Mouse (Mus musculus) gastrocnemius, adult 2 months (tissue): ENCODE results near the gene Plxdc2. TPM values are rescaled to one million over a fixed set of nuclear protein-coding genes. Genes with fewer than 3 reads are reported as not detected.
A peak's percentile ranks its signal among the peaks of the same experiment; 100 is the strongest.

Experiments
- DNase-seq: peaks from one replicate; pipeline ENCODE4 v3.0.0; 2022
- H3K27ac ChIP-seq: fragments of 200-600 bp; 2 replicates; pipeline ENCODE4 v1.8.1; 2022; ENCODE audit warnings: mild to moderate bottlenecking
- H3K4me3 ChIP-seq: fragments of 200-600 bp; 2 replicates; pipeline ENCODE4 v1.8.1; 2022; ENCODE audit warnings: mild to moderate bottlenecking, moderate library complexity
- CTCF ChIP-seq: fragments of 200-600 bp; IDR thresholded peaks from 2 replicates; pipeline ENCODE4 v1.8.1; 2022; ENCODE audit warnings: antibody characterized with exemption, mild to moderate bottlenecking, moderate library complexity
- intact Hi-C: fragments of 180-260 bp; cut with DNase I; formaldehyde crosslinking; loops from one replicate; pipeline ENCODE4 v1.15.1; 2025
- long read RNA-seq, 2 experiments: library from polyadenylated mRNA; stranded (forward); transcript quantifications; one replicate each; pipeline ENCODE4 v2.0.0; 2021
- total RNA-seq, 2 experiments: library from RNA; stranded (reverse); gene quantifications; 2 replicates each; pipeline ENCODE4 v1.2.3; 2021

Plxdc2 gene
- 10 to 100 TPM; 12.1 to 18.4 TPM for total RNA-seq
- long read RNA-seq, experiment 1, full-length matches to known transcripts, result 8 of 10 reads
- long read RNA-seq, experiment 1, partial matches to known transcripts, result 1 of 10 reads
- long read RNA-seq, experiment 1, other reads (novel, unspliced or antisense), result 1 of 10 reads
- long read RNA-seq, experiment 2, full-length matches to known transcripts, result 6 of 7 reads
- long read RNA-seq, experiment 2, partial matches to known transcripts, result 0 of 7 reads
- long read RNA-seq, experiment 2, other reads (novel, unspliced or antisense), result 1 of 7 reads

- Histone ChIP-seq H3K4me3 (peak within 1 kb of the TSS; percentile 89), H3K27ac (peak within 1 kb of the TSS; percentile 87)
- TF ChIP-seq CTCF, result no peak
- intact Hi-C loops, result no loop called here
- DNase-seq, result peak; percentile 85
Observed at GRCm38 (mm10) chr2:16356106-16356818, at the start of gene Plxdc2. Gene Plxdc2 (plus strand): TSS chr2:16356304.

GRCm38 (mm10) chr2:16310387-16310786 is 45.7 kb upstream of the Plxdc2 start:
- no peak overlapping the region for H3K27ac ChIP-seq
- intact Hi-C loops, result no loop called here
- no peak for TF ChIP-seq CTCF
- no peak overlapping the region for H3K4me3 ChIP-seq
- DNase-seq, result no peak

GRCm38 (mm10) chr2:16312400-16313070 is 43.6 kb upstream of the Plxdc2 start:
- DNase-seq, result no peak
- peak; percentile 67 for TF ChIP-seq CTCF
- Histone ChIP-seq H3K27ac (no peak overlapping the region), H3K4me3 (no peak overlapping the region)
- intact Hi-C loops, result no loop called here

GRCm38 (mm10) chr2:16335194-16335781 is 20.8 kb upstream of the Plxdc2 start:
- Histone ChIP-seq H3K27ac (no peak overlapping the region), H3K4me3 (no peak overlapping the region)
- no peak for DNase-seq
- TF ChIP-seq CTCF, result no peak
- intact Hi-C loops, result no loop called here

- no peak overlapping the region for H3K4me3 ChIP-seq
- intact Hi-C loops, result no loop called here
- DNase-seq, result no peak
- H3K27ac ChIP-seq, result no peak overlapping the region
- no peak for TF ChIP-seq CTCF
Observed at GRCm38 (mm10) chr2:16344564-16344963, 11.5 kb upstream of the Plxdc2 start.

GRCm38 (mm10) chr2:16351106-16351505 is 5.0 kb upstream of the Plxdc2 start:
- no peak overlapping the region for H3K27ac ChIP-seq
- intact Hi-C loops, result no loop called here
- DNase-seq, result no peak
- TF ChIP-seq CTCF, result no peak
- no peak overlapping the region for H3K4me3 ChIP-seq

GRCm38 (mm10) chr2:16355611-16356105 is 446 bp upstream of the Plxdc2 start:
- peak overlapping the region; percentile 89 for H3K4me3 ChIP-seq
- H3K27ac ChIP-seq, result peak overlapping the region; percentile 87
- intact Hi-C loops, result no loop called here
- DNase-seq, result peak; percentile 43
- TF ChIP-seq CTCF, result no peak

- intact Hi-C loops, result no loop called here
- DNase-seq, result peak; percentile 36
- peak; percentile 33; the same call in 1 of the 2 replicates for TF ChIP-seq CTCF
- Histone ChIP-seq H3K4me3 (peak overlapping the region; percentile 89), H3K27ac (peak overlapping the region; percentile 87)
Observed at GRCm38 (mm10) chr2:16356921-16357837, 1.1 kb downstream of the Plxdc2 start.

GRCm38 (mm10) chr2:16357946-16358345 is 1.8 kb downstream of the Plxdc2 start:
- intact Hi-C loops, result no loop called here
- no peak for TF ChIP-seq CTCF
- no peak for DNase-seq
- Histone ChIP-seq H3K4me3 (peak overlapping the region; percentile 89), H3K27ac (peak overlapping the region; percentile 87)

- peak overlapping the region; percentile 89 for H3K4me3 ChIP-seq
- no peak for DNase-seq
- H3K27ac ChIP-seq, result peak overlapping the region; percentile 75
- intact Hi-C loops, result no loop called here
- TF ChIP-seq CTCF, result peak; percentile 69
Observed at GRCm38 (mm10) chr2:16359341-16359928, 3.3 kb downstream of the Plxdc2 start.

- no peak for DNase-seq
- Histone ChIP-seq H3K4me3 (no peak overlapping the region), H3K27ac (peak overlapping the region; percentile 77)
- intact Hi-C loops, result loop anchor here (5.0 kb wide), 1 partner anchor 548 kb away; no protein-coding TSS in a partner anchor
- no peak for TF ChIP-seq CTCF
Observed at GRCm38 (mm10) chr2:16364749-16365148, 8.6 kb downstream of the Plxdc2 start.
